Mouse (Mus musculus): Measurements from ENCODE around the gene Mpped2.

DNA sequence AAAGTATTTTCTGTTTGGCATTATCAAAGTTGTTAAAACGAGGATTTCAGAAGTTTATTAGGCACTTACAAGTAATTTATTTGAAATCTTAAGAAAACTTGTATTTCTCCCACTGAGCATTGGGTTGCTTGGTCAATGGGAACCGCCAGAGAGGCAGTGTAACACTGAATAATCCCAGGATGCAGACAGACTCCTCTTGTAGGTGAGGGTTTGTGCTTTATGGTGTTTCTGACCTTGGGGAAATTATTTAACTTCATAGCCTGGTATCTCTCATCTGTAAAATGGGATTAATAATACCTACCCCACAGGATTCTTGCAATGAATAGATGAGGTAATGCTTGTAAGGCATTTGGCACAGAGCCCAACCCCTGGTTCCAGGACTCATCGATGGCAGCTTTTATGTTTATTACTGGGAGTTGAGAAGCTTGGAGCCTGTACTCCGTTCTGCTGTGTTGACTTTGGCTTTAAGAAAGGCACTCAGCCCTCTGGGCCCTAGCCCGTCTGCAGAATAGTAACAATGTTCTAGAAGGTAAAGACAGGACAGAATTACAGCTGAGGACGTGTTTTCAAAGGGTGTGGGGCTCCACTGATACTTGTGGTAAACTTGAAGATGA lies 37.0 kb downstream of the Mpped2 start:
- TF ChIP-seq EP300 (IDR thresholded peaks at IDR 0.05; ENCODE audit: low read depth) (no peak), CTCF (IDR thresholded peaks at IDR 0.05; ENCODE audit: low read depth) (no peak)
